Mouse (Mus musculus): ENCODE results near the gene Clcn6.

GRCm38 (mm10) chr4:148033858-148034410, 4.7 kb downstream of the Clcn6 start:
- TF ChIP-seq USF1 (IDR thresholded peaks at IDR 0.05; ENCODE audit: low read depth) (no peak), CTCF (IDR thresholded peaks at IDR 0.05; ENCODE audit: control insufficient read depth, insufficient read depth, insufficient read length) (no peak), CEBPB (IDR thresholded peaks at IDR 0.05; ENCODE audit: low read depth) (no peak), MAX (IDR thresholded peaks at IDR 0.05) (no peak), MYOD1 (IDR thresholded peaks at IDR 0.05; ENCODE audit: control insufficient read depth, insufficient read length, low read depth) (no peak), FOSL1 (IDR thresholded peaks at IDR 0.05; ENCODE audit: insufficient read depth, low read length, poor library complexity, severe bottlenecking) (no peak)

All from C2C12 (cell line).